Mouse (Mus musculus): ENCODE data around the gene Adprhl2. TPM values are rescaled to one million over a fixed set of nuclear protein-coding genes. Genes with fewer than 3 reads are reported as not detected.

The Adprhl2 gene
- polyA plus RNA-seq, 1 experiment = 42.2 TPM

DNA sequence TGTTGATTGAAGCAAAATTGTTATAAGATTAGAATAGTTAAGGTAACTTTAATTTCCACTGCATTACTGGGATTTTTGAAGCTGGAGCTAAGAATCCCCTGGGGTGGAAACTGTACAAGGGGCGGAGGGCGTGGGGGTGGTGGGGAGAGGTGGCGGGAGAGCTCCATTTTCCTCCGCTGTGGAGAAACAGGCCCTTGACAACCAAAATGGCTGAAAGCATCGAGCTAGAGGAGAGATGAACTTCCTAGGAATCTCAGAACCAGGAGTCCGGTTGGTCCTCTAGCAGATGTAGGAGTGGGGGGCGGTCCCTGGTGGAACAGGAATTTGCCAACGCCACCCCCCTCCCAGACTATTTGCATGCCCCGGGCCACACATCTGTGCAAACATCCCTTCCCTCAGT is 39.8 kb downstream of the Adprhl2 start:
- no peak overlapping the region for H3K4me3 ChIP-seq (replicated peaks; ENCODE audit: extremely low read depth, low read depth, low read length)
- no peak for DNase-seq
- peaks cover 3% of the 10 kb centered on the region; the same call in 1 of the 2 replicates for H3K4me1 ChIP-seq (ENCODE audit: control insufficient read depth, insufficient read depth, low read length)
- WGBS = 63% methylated on average over 9 of the region's 9 CpGs
- TF ChIP-seq POLR2A (IDR thresholded peaks at IDR 0.05; ENCODE audit: borderline replicate concordance, extremely low read depth, low read depth, low read length) (no peak), CTCF (IDR thresholded peaks at IDR 0.05; ENCODE audit: insufficient read depth, low read length) (no peak)

DNA sequence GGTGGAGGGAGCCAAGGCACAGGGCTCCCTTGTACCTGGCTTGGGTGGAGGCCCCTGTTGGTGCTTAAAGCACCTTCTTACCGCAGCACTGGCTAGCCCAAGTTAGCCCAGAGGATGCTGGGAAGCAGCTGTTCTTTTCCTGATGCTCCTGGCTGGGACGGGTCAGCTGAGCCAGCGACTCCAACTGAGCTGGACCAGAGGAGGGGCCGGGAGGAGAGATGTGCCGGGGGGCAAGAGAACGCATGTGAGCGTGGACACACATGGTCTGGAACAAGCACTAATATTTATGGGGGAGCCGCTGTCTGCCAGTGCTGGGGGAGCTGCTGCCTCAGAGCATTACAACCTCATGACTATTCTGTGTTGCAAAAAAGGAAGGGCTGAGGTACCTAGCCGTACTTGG is 42.5 kb downstream of the Adprhl2 start:
- WGBS = 81% methylated on average over 9 of the region's 9 CpGs
- no peaks in the 10 kb centered on the region for H3K4me1 ChIP-seq (ENCODE audit: control insufficient read depth, insufficient read depth, low read length)
- no peak overlapping the region for H3K4me3 ChIP-seq (replicated peaks; ENCODE audit: extremely low read depth, low read depth, low read length)
- no peak for DNase-seq
- TF ChIP-seq POLR2A (IDR thresholded peaks at IDR 0.05; ENCODE audit: borderline replicate concordance, extremely low read depth, low read depth, low read length) = no peak
- no peak for TF ChIP-seq CTCF (IDR thresholded peaks at IDR 0.05; ENCODE audit: insufficient read depth, low read length)

- H3K4me3 ChIP-seq (replicated peaks; ENCODE audit: extremely low read depth, low read depth, low read length) = no peak overlapping the region
- H3K4me1 ChIP-seq (ENCODE audit: control insufficient read depth, insufficient read depth, low read length) = no peaks in the 10 kb centered on the region
- 54% methylated on average over 9 of the region's 9 CpGs for WGBS
- TF ChIP-seq CTCF (IDR thresholded peaks at IDR 0.05; ENCODE audit: insufficient read depth, low read length) = no peak
- TF ChIP-seq POLR2A (IDR thresholded peaks at IDR 0.05; ENCODE audit: borderline replicate concordance, extremely low read depth, low read depth, low read length) = no peak
- no peak for DNase-seq
Measured at GRCm38 (mm10) chr4:126278565-126278915, 43.0 kb downstream of the Adprhl2 start.

DNA sequence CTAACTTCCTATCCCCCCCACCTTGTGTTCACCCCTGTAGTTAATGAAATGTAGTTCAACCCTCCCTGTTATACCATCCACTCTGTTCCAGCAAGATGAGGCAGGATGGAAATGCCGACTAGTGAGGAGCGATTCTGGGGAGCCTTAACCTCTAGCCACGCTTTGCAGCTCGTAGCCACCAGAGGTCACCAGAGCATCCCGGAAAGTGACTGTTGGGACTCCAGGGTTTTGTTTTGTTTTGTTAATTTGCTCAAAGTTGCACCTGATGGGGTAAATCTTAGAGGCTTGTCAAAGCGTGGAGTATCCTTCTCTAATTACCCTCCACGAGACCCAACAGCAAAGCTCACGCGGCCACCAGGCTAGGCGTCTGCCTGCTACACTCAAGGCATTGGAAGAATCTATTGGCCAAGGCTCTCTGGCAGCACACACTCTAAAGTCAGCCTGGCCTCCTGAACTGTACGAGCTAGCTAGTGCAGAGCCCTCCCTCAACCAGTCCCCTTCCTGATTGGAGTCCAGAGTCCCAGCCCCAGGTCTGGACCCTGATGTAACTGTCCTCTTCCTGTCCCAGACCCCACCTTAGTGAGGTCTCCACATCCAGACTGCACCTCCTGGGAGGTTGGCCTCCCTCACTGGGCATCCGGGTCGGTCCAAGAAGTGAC is 43.5 kb downstream of the Adprhl2 start:
- Histone ChIP-seq H3K4me1 (ENCODE audit: control insufficient read depth, insufficient read depth, low read length) (no peaks in the 10 kb centered on the region), H3K4me3 (replicated peaks; ENCODE audit: extremely low read depth, low read depth, low read length) (no peak overlapping the region)
- TF ChIP-seq POLR2A (IDR thresholded peaks at IDR 0.05; ENCODE audit: borderline replicate concordance, extremely low read depth, low read depth, low read length) = no peak
- peak; percentile 90 for TF ChIP-seq CTCF (IDR thresholded peaks at IDR 0.05; ENCODE audit: insufficient read depth, low read length)
- peak; percentile 48 for DNase-seq
- WGBS = 12% methylated on average over 13 of the region's 13 CpGs

GRCm38 (mm10) chr4:126275681-126276131 is 45.8 kb downstream of the Adprhl2 start:
- H3K4me3 ChIP-seq (replicated peaks; ENCODE audit: extremely low read depth, low read depth, low read length) = no peak overlapping the region
- TF ChIP-seq POLR2A (IDR thresholded peaks at IDR 0.05; ENCODE audit: borderline replicate concordance, extremely low read depth, low read depth, low read length) (no peak), CTCF (IDR thresholded peaks at IDR 0.05; ENCODE audit: insufficient read depth, low read length) (no peak)
- H3K4me1 ChIP-seq (ENCODE audit: control insufficient read depth, insufficient read depth, low read length) = no peaks in the 10 kb centered on the region
- no peak for DNase-seq
- WGBS = 77% methylated on average over 13 of the region's 13 CpGs

DNA sequence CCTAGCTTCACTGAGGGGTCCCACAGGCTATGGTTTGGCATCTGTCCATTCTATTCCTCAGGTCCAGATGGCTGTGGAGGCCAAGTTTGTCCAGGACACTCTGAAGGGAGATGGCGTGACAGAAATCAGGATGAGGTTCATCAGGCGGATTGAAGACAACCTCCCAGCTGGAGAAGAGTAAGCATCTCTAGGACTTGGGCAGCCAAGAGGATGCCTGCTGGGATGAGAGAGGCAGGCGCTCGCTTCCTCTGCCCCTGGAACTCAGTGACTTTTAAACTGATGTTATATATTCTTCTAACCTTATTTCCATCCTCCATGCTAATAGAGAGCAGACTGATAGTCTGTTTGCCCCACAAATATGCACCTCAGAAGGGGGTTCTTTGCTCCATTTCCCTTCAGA is 46.4 kb downstream of the Adprhl2 start:
- WGBS = 92% methylated on average over 4 of the region's 4 CpGs
- no peak overlapping the region for H3K4me3 ChIP-seq (replicated peaks; ENCODE audit: extremely low read depth, low read depth, low read length)
- DNase-seq = no peak

DNA sequence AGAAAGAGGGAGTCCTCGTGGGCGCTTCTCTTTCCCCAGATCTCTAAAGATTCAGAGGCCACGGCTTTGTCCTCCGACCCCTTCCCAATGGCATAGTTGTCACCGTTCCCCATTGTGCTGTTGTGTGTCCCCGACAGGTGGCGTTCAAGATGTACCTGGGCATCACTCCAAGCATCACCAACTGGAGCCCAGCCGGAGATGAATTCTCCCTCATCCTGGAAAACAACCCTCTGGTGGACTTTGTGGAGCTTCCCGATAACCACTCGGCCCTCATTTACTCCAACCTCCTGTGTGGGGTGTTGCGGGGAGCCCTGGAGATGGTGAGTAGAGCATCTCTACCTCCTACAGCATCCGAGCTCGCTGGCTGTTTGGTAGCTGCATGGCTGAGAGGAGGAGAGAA is 47.8 kb downstream of the Adprhl2 start:
- TF ChIP-seq CTCF (IDR thresholded peaks at IDR 0.05; ENCODE audit: insufficient read depth, low read length) (no peak), POLR2A (IDR thresholded peaks at IDR 0.05; ENCODE audit: borderline replicate concordance, extremely low read depth, low read depth, low read length) (no peak)
- no peak for DNase-seq
- Histone ChIP-seq H3K4me1 (ENCODE audit: control insufficient read depth, insufficient read depth, low read length) (no peaks in the 10 kb centered on the region), H3K4me3 (replicated peaks; ENCODE audit: extremely low read depth, low read depth, low read length) (no peak overlapping the region)
- 87% methylated on average over 13 of the region's 13 CpGs for WGBS

More for the DNA sequence above, 46.4 kb downstream of the Adprhl2 start:
- H3K4me1 ChIP-seq (ENCODE audit: control insufficient read depth, insufficient read depth, low read length) = no peaks in the 10 kb centered on the region
- TF ChIP-seq CTCF (IDR thresholded peaks at IDR 0.05; ENCODE audit: insufficient read depth, low read length) (no peak), POLR2A (IDR thresholded peaks at IDR 0.05; ENCODE audit: borderline replicate concordance, extremely low read depth, low read depth, low read length) (no peak)

DNA sequence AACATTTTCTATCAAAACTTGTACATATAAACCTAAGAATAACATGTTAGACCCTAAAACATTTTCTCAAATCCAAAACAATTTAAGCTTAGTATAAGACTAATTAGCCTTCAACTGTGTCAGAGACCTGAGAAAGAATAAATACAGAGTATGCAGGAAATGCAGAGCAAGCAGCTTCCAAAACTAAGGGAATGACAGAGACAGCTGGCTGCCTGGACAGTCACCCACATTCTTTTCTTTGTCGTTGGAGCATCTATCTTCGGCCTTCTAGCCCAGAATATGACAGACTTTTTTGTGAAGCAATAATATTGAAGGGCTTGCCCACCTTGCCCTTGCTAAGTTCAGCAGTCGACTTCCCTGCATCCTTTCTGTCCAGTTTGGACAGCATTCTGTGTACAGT is 52.2 kb downstream of the Adprhl2 start:
- Histone ChIP-seq H3K4me1 (ENCODE audit: control insufficient read depth, insufficient read depth, low read length) (no peaks in the 10 kb centered on the region), H3K4me3 (replicated peaks; ENCODE audit: extremely low read depth, low read depth, low read length) (no peak overlapping the region)
- 71% methylated on average over 3 of the region's 3 CpGs for WGBS
- TF ChIP-seq CTCF (IDR thresholded peaks at IDR 0.05; ENCODE audit: insufficient read depth, low read length) = no peak
- TF ChIP-seq POLR2A (IDR thresholded peaks at IDR 0.05; ENCODE audit: borderline replicate concordance, extremely low read depth, low read depth, low read length) = no peak
- DNase-seq = no peak

Other genes starting within 250 kb of the Adprhl2 start
- 30.2 and 34.8 TPM in 2 replicates for gene Lsm10, start 225.1 kb downstream of the Adprhl2 start, polyA plus RNA-seq (2012; rRNA removed)
- gene Stk40, start 217.7 kb downstream of the Adprhl2 start, polyA plus RNA-seq (2012; rRNA removed) = 38.0 and 41.1 TPM in 2 replicates
- 221 and 295 TPM in 2 replicates for gene Eva1b, start 174.0 kb downstream of the Adprhl2 start, polyA plus RNA-seq (2012; rRNA removed)
- 6.2 and 7.5 TPM in 2 replicates for gene Sh3d21, start 158.2 kb downstream of the Adprhl2 start, polyA plus RNA-seq (2012; rRNA removed)
- gene Thrap3, start 118.9 kb downstream of the Adprhl2 start, polyA plus RNA-seq (2012; rRNA removed) = 40.0 and 62.8 TPM in 2 replicates
- 153 and 194 TPM in 2 replicates for gene Map7d1, start 65.4 kb downstream of the Adprhl2 start, polyA plus RNA-seq (2012; rRNA removed)
- 31.7 and 51.1 TPM in 2 replicates for gene Trappc3, start 59.4 kb downstream of the Adprhl2 start, polyA plus RNA-seq (2012; rRNA removed)
- 3.5 and 4.4 TPM in 2 replicates for gene Col8a2, start 34.9 kb downstream of the Adprhl2 start, polyA plus RNA-seq (2012; rRNA removed)
- 12.9 and 18.6 TPM in 2 replicates for gene Tekt2, start 4.0 kb upstream of the Adprhl2 start, polyA plus RNA-seq (2012; rRNA removed)
- gene Ago3, start 107.9 kb upstream of the Adprhl2 start, polyA plus RNA-seq (2012; rRNA removed) = 17.6 and 23.4 TPM in 2 replicates
- gene Ago1, start 146.9 kb upstream of the Adprhl2 start, polyA plus RNA-seq (2012; rRNA removed) = 28.5 and 35.0 TPM in 2 replicates
- gene Ago4, start 211.8 kb upstream of the Adprhl2 start, polyA plus RNA-seq (2012; rRNA removed) = 2.9 and 4.2 TPM in 2 replicates
- 0.12 and 0.44 TPM in 2 replicates for gene Clspn, start 235.2 kb upstream of the Adprhl2 start, polyA plus RNA-seq (2012; rRNA removed)

All from lung, adult 2 months (tissue).